Mouse (Mus musculus): Measurements from ENCODE around the gene Olfr1056.
"Not testable (repeated sequence)": the region's sequence is repeated elsewhere in the genome, so short reads cannot be mapped to it uniquely, and the experiment has no call there.

Olfr1056 gene

GRCm38 (mm10) chr2:86362369-86362768 lies at the start of gene Olfr1056:
Olfr1056 (minus strand) TSS chr2:86362469.
- DNase-seq (ENCODE audit: low spot score), result no peak

GRCm38 (mm10) chr2:86395114-86395513 lies 32.8 kb upstream of the Olfr1056 start:
- no peak for DNase-seq (ENCODE audit: low spot score)

- not testable (repeated sequence) for DNase-seq (ENCODE audit: low spot score)
These were observed 26.2 kb upstream of the Olfr1056 start, which contains the start of gene Olfr1058 for GRCm38 (mm10) chr2:86388461-86388860. Olfr1058 (minus strand) TSS chr2:86388561.

- no peak for DNase-seq (ENCODE audit: low spot score)
These were observed 16.0 kb upstream of the Olfr1056 start, which contains the start of gene Olfr1057 for GRCm38 (mm10) chr2:86378293-86378692. Olfr1057 (minus strand) TSS chr2:86378393.

GRCm38 (mm10) chr2:86366342-86366741 lies 4.1 kb upstream of the Olfr1056 start:
- DNase-seq (ENCODE audit: low spot score), result not testable (repeated sequence)

GRCm38 (mm10) chr2:86351751-86352150 lies 10.5 kb downstream of the Olfr1056 start:
- not testable (repeated sequence) for DNase-seq (ENCODE audit: low spot score)

- no peak for DNase-seq (ENCODE audit: low spot score)
These were observed 12.1 kb downstream of the Olfr1056 start, which contains the start of gene Olfr1055 for GRCm38 (mm10) chr2:86350184-86350583. Olfr1055 (minus strand) TSS chr2:86350284.

- no peak for DNase-seq (ENCODE audit: low spot score)
These were observed 26.9 kb downstream of the Olfr1056 start, which contains the start of gene Olfr1054 for GRCm38 (mm10) chr2:86335333-86335732. Olfr1054 (minus strand) TSS chr2:86335433.

- DNase-seq (ENCODE audit: low spot score), result no peak
These were observed 47.1 kb downstream of the Olfr1056 start, which contains the start of gene Olfr1053 for GRCm38 (mm10) chr2:86315184-86315583. Olfr1053 (minus strand) TSS chr2:86315284.
